Mouse (Mus musculus): Measurements from ENCODE around the gene Gm10912. TPM values are rescaled to one million over a fixed set of nuclear protein-coding genes. Genes with fewer than 3 reads are reported as not detected.
"Not testable (repeated sequence)": the region's sequence is repeated elsewhere in the genome, so short reads cannot be mapped to it uniquely, and the experiment has no call there.

Gm10912 gene
- polyA plus RNA-seq, 1 experiment from 2014 or later: not detected

GRCm38 (mm10) chr2:104078285-104078684 lies 12.7 kb downstream of the Gm10912 start:
- WGBS (ENCODE audit: insufficient replicate concordance): 8% methylated on average over 5 of the region's 5 CpGs
- H3K27me3 ChIP-seq (replicated peaks); H3K9me3 ChIP-seq (replicated peaks); H3K36me3 ChIP-seq: not testable (repeated sequence)
- Histone ChIP-seq H3K4me3 (peak overlapping the region; percentile 14; the same call in 1 of the 2 replicates), H3K4me2 (peak overlapping the region; percentile 52), H3K27ac (peak overlapping the region; percentile 87), H3K4me1 (peaks cover 52% of the 10 kb centered on the region), H3K9ac (peak overlapping the region; percentile 46)
- peak; percentile 99 for ATAC-seq

DNA sequence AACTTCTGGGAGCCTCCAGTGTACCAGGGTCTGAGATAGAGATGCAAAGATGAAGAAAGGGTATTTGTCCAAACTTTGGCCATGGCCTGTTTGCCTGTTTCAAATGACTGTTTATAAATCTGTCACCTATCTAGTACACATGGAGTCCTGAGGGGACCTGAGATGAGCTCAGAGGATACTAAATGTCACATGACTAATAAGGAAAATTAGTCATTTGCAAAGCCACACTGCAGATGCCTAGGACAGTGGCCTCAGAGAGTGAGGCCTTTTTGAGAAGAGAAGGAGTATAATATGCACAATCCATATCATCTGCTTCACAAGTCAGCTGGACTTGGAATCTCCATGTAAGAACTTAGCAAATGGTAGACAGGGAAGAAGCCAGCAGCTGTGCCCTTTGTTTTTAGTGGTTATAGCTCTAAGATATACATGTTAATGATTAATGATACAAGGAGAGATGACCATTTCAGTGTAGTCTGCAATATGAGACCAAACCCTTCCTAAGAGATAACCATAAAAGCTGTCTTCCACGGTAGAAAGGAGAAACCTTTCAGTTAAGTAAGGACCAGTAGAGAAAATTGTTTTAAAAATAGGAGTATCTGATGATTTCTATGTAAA lies 15.9 kb downstream of the Gm10912 start:
- ATAC-seq: not testable (repeated sequence)

GRCm38 (mm10) chr2:104082474-104082873 lies 16.8 kb downstream of the Gm10912 start:
- Histone ChIP-seq H3K4me1 (peaks cover 65% of the 10 kb centered on the region), H3K9me3 (replicated peaks) (no peaks in the 10 kb centered on the region), H3K27me3 (replicated peaks) (no peaks in the 10 kb centered on the region), H3K27ac (peak overlapping the region; percentile 54), H3K9ac (no peak overlapping the region), H3K4me3 (no peak overlapping the region), H3K4me2 (no peak overlapping the region), H3K36me3 (peaks cover 7% of the 10 kb centered on the region)
- no peak for ATAC-seq

More for the DNA sequence above, 15.9 kb downstream of the Gm10912 start:
- not testable (repeated sequence) for H3K36me3 ChIP-seq; H3K27ac ChIP-seq; H3K4me3 ChIP-seq; H3K9me3 ChIP-seq (replicated peaks); H3K27me3 ChIP-seq (replicated peaks); H3K9ac ChIP-seq; H3K4me2 ChIP-seq
- peaks cover 65% of the 10 kb centered on the region for H3K4me1 ChIP-seq
- WGBS (ENCODE audit: insufficient replicate concordance): no CpG with 5 or more reads among the region's 1 CpGs

- H3K9ac ChIP-seq; H3K27me3 ChIP-seq (replicated peaks); H3K4me2 ChIP-seq; H3K9me3 ChIP-seq (replicated peaks); H3K36me3 ChIP-seq; H3K4me3 ChIP-seq: not testable (repeated sequence)
- Histone ChIP-seq H3K27ac (peak overlapping the region; percentile 66; the same call in 1 of the 2 replicates), H3K4me1 (peaks cover 53% of the 10 kb centered on the region)
- ATAC-seq: peak; percentile 13; the same call in 1 of the 2 replicates
These were observed 18.4 kb downstream of the Gm10912 start for GRCm38 (mm10) chr2:104084027-104084426.

- not testable (repeated sequence) for H3K9ac ChIP-seq; H3K4me3 ChIP-seq; H3K9me3 ChIP-seq (replicated peaks); H3K36me3 ChIP-seq; H3K27me3 ChIP-seq (replicated peaks)
- 15% methylated on average over 1 of the region's 1 CpGs for WGBS (ENCODE audit: insufficient replicate concordance)
- peak overlapping the region; percentile 73 for H3K27ac ChIP-seq
- peak; percentile 90 for ATAC-seq
- peaks cover 49% of the 10 kb centered on the region for H3K4me1 ChIP-seq
- 0 out of 2 replicates have a peak overlapping the region, but pooled peaks have one; percentile 14 for H3K4me2 ChIP-seq
These were observed 21.9 kb downstream of the Gm10912 start for GRCm38 (mm10) chr2:104087562-104087961.

GRCm38 (mm10) chr2:104093305-104093704 lies 27.7 kb downstream of the Gm10912 start:
- Histone ChIP-seq H3K9me3 (replicated peaks) (no peaks in the 10 kb centered on the region), H3K4me2 (no peak overlapping the region), H3K4me1 (peaks cover 60% of the 10 kb centered on the region), H3K27me3 (replicated peaks) (no peaks in the 10 kb centered on the region), H3K36me3 (no peaks in the 10 kb centered on the region), H3K4me3 (no peak overlapping the region), H3K27ac (no peak overlapping the region), H3K9ac (no peak overlapping the region)
- no peak for ATAC-seq
- 69% methylated on average over 2 of the region's 2 CpGs for WGBS (ENCODE audit: insufficient replicate concordance)

DNA sequence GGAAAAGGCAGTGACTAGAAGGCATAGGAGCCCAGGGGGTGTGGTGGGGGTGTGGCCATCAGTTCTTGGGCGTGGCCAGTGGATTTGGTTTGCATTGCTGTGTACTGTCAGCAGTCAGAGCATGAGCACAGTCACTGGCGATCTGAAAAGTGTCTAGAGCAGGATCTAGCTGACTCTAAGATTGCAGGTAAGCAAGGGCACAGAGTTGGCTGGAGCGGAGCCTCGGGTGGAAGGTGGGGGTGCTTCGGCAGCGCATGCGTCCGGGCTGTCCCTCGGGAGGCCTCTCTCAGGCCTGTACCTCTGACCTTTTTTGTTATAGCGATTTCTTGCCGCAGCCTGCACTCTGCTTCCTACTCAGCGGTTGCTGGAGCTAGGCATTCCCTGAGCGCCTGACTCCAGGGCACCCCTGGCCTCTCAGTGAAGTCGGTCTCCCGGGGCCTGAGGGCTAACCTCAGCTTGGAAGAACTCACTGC lies 30.2 kb downstream of the Gm10912 start, which contains the start of gene Cd59a:
Gene Cd59a (plus strand): TSS at position 61 of the 473 bp plus-strand sequence.
- WGBS (ENCODE audit: insufficient replicate concordance): 3% methylated on average over 15 of the region's 15 CpGs
- Histone ChIP-seq H3K4me1 (peaks cover 81% of the 10 kb centered on the region), H3K4me2 (peak within 1 kb of the TSS; percentile 83), H3K27me3 (replicated peaks) (no peaks in the 10 kb centered on the region), H3K9ac (peak within 1 kb of the TSS; percentile 86), H3K27ac (peak within 1 kb of the TSS; percentile 97), H3K36me3 (no peaks in the 10 kb centered on the region), H3K9me3 (replicated peaks) (no peaks in the 10 kb centered on the region), H3K4me3 (peak within 1 kb of the TSS; percentile 76)
- ATAC-seq: peak; percentile 83

GRCm38 (mm10) chr2:104096256-104096655 lies 30.6 kb downstream of the Gm10912 start:
- Histone ChIP-seq H3K4me2 (peak overlapping the region; percentile 83), H3K27me3 (replicated peaks) (no peaks in the 10 kb centered on the region), H3K4me3 (peak overlapping the region; percentile 76), H3K9ac (peak overlapping the region; percentile 86), H3K4me1 (peaks cover 83% of the 10 kb centered on the region), H3K9me3 (replicated peaks) (no peaks in the 10 kb centered on the region), H3K36me3 (no peaks in the 10 kb centered on the region), H3K27ac (peak overlapping the region; percentile 97)
- no peak for ATAC-seq
- 30% methylated on average over 10 of the region's 10 CpGs for WGBS (ENCODE audit: insufficient replicate concordance)

GRCm38 (mm10) chr2:104096796-104097195 lies 31.2 kb downstream of the Gm10912 start:
- H3K36me3 ChIP-seq; H3K9me3 ChIP-seq (replicated peaks); ATAC-seq; H3K27me3 ChIP-seq (replicated peaks): not testable (repeated sequence)
- peak overlapping the region; percentile 76 for H3K4me3 ChIP-seq
- peak overlapping the region; percentile 86 for H3K9ac ChIP-seq
- peaks cover 80% of the 10 kb centered on the region for H3K4me1 ChIP-seq
- peak overlapping the region; percentile 83 for H3K4me2 ChIP-seq
- 72% methylated on average over 1 of the region's 1 CpGs for WGBS (ENCODE audit: insufficient replicate concordance)
- H3K27ac ChIP-seq: peak overlapping the region; percentile 97

GRCm38 (mm10) chr2:104097396-104097795 lies 31.8 kb downstream of the Gm10912 start:
- 89% methylated on average over 4 of the region's 4 CpGs for WGBS (ENCODE audit: insufficient replicate concordance)
- H3K9me3 ChIP-seq (replicated peaks); H3K36me3 ChIP-seq; ATAC-seq; H3K27me3 ChIP-seq (replicated peaks): not testable (repeated sequence)
- H3K4me1 ChIP-seq: peaks cover 78% of the 10 kb centered on the region
- peak overlapping the region; percentile 83 for H3K4me2 ChIP-seq
- H3K4me3 ChIP-seq: peak overlapping the region; percentile 76
- H3K27ac ChIP-seq: peak overlapping the region; percentile 97
- H3K9ac ChIP-seq: peak overlapping the region; percentile 86

GRCm38 (mm10) chr2:104098529-104099230 lies 33.1 kb downstream of the Gm10912 start:
- 3% methylated on average over 3 of the region's 3 CpGs for WGBS (ENCODE audit: insufficient replicate concordance)
- peak overlapping the region; percentile 76 for H3K4me3 ChIP-seq
- H3K27ac ChIP-seq: peak overlapping the region; percentile 97
- 0 out of 2 replicates have a peak, but pooled peaks cover 10% of the 10 kb centered on the region for H3K36me3 ChIP-seq
- H3K9me3 ChIP-seq (replicated peaks): no peaks in the 10 kb centered on the region
- peak overlapping the region; percentile 62 for H3K9ac ChIP-seq
- no peaks in the 10 kb centered on the region for H3K27me3 ChIP-seq (replicated peaks)
- peak overlapping the region; percentile 83 for H3K4me2 ChIP-seq
- ATAC-seq: peak; percentile 91
- peaks cover 83% of the 10 kb centered on the region for H3K4me1 ChIP-seq

- WGBS (ENCODE audit: insufficient replicate concordance): 80% methylated on average over 2 of the region's 2 CpGs
These were observed 33.6 kb downstream of the Gm10912 start for GRCm38 (mm10) chr2:104099231-104099585.

More at GRCm38 (mm10) chr2:104099231-104099585, 33.6 kb downstream of the Gm10912 start:
- H3K36me3 ChIP-seq: peaks cover 11% of the 10 kb centered on the region; the same call in 1 of the 2 replicates
- ATAC-seq: no peak
- peak overlapping the region; percentile 76 for H3K4me3 ChIP-seq
- H3K9ac ChIP-seq: peak overlapping the region; percentile 62
- H3K9me3 ChIP-seq (replicated peaks): no peaks in the 10 kb centered on the region
- H3K27me3 ChIP-seq (replicated peaks): no peaks in the 10 kb centered on the region
- H3K27ac ChIP-seq: peak overlapping the region; percentile 97
- peaks cover 81% of the 10 kb centered on the region for H3K4me1 ChIP-seq
- peak overlapping the region; percentile 83 for H3K4me2 ChIP-seq
